Mouse (Mus musculus) neutrophil, adult 5-6 weeks (primary cell): ENCODE measurements around the gene Rpl5. TPM values are rescaled to one million over a fixed set of nuclear protein-coding genes. Genes with fewer than 3 reads are reported as not detected.
"Not testable (repeated sequence)": the region's sequence is repeated elsewhere in the genome, so short reads cannot be mapped to it uniquely, and the experiment has no call there.

Source experiments
- ATAC-seq: fragments of 151-379, 151-347 bp; 2 replicates; pipeline ENCODE4 v1.8.0; 2017; ENCODE audit warnings: mild to moderate bottlenecking, moderate TSS enrichment; ENCODE audit not compliant: insufficient number of reproducible peaks, poor library complexity, low FRiP score, severe bottlenecking; ENCODE audit errors: extremely low read depth
- total RNA-seq: library from RNA; stranded (forward); fragments of 200-1000 nt; gene quantifications from 2 replicates; pipeline ENCODE4 v1.2.3, GENCODE M21; 2017

Rpl5 gene
- total RNA-seq, 1 experiment from 2014 or later: 399 TPM

- ATAC-seq: no peak
These were observed 36.5 kb downstream of the Rpl5 start for GRCm38 (mm10) chr5:107936625-107937389.

DNA sequence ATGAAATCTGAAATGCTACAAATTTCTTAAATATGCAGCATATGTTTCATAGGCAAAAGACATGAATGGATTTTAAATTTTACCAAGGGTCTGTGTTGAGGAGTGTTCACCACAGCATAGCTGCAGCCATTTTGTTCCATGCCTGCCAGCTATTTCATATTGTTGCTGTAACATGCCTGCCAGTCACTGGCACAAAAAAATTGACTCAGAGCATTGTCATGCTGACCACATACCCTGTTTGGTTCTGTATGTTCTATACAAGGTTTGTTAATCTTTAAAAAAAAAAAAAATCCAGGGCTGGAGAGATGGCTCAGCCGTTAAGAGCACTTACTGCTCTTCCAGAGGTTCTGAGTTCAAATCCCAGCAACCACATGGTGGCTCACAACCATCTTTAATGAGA lies 38.2 kb downstream of the Rpl5 start:
- ATAC-seq: not testable (repeated sequence)

DNA sequence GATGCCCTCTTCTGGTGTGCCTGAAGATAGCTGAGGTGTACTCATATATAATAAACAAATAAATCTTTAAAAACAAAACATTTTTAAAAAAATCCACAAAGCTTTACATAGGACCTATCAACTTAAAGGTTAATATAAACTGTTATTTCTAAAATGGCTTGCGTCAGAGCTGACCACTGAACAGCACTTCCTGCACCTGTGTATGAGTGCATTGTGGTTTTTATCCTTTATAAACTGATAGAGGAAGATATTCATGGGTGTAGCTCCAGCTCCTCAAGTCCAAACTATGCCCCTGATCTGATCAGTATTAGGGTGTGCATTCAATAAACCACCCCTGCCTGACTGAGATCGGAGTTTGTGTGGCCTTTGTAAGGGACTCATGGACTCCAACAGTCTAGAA lies 38.6 kb downstream of the Rpl5 start:
- ATAC-seq: peak; percentile 47; the same call in 1 of the 2 replicates

DNA sequence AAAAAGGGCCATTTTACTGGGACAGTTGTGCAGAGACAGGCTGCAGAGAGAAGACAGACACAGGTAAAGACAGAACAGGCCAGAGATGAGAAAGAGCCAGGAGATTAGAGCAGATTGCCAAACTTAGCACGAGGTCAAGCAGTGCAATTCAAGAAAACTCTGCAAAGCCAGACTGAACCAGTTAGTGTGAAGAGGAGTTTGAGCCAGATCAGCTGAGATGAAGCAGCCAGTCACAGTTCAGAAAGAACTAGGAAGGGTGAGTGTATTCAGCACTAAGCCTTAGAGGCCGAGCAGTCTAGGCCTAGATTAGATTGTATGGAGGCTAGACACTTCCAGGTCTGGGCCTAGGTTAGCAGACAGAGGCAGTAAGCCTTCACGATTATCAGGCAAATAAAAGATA lies 39.4 kb downstream of the Rpl5 start:
- ATAC-seq: no peak

- ATAC-seq: peak; percentile 89
These were observed 40.9 kb downstream of the Rpl5 start for GRCm38 (mm10) chr5:107941222-107941621.

GRCm38 (mm10) chr5:107942941-107943340 lies 42.6 kb downstream of the Rpl5 start:
- ATAC-seq: peak; percentile 27; the same call in 1 of the 2 replicates

DNA sequence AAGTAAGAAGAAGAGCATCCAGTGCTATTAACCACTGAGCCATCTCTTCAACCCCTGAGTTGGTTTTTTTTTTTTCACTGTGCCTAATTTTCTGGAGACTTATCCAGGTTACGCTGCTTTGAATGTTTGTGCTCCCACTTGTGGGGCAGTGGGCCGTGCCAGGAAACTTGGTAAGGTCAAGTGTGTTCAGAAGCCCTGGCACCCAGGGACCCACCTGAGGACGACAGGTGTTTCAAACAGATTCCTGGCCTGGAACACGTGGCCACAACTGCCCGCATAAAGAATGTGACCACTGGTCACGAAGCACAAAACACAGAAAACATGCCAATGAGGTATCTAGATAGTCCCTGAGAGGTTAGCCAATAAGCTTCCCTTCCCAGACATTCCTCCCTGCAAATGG lies 43.2 kb downstream of the Rpl5 start:
- no peak for ATAC-seq

DNA sequence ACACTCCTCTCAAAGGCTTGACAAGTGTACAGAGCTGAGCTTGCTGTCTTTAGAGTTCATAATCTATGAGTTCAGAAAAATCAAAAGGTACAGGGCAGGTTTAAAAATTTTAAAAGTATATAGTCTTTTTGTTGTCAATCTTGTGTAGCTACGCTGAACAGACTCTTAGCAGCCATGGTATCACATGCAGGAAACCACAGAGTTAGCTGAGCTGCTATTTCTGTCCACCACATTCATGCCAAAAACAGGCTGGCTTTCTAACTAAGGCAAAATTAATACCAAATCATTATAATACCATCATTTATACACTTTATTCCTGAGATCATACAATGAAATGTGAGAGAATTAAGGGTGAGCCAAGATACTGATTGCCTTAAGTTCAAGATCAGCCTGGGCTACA lies 46.2 kb downstream of the Rpl5 start:
- no peak for ATAC-seq

DNA sequence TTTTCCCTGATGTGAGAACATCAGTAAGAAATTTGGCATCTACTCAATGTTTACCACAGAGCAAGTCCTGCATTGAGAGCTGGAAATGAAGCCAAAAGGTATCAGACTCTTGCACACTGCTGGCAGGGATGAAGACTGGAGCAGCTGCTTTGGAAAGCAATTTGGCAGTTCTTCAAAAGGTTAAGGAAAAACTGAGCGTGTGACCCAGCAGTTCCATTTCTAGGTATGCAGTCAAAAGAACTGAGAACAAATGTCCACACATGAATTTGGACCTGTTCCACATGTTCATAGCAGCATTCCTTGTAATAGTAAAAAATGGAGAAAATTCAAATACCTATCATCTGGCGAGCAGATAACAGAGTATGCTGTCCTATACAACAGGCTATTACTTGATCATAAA lies 47.2 kb downstream of the Rpl5 start:
- no peak for ATAC-seq

DNA sequence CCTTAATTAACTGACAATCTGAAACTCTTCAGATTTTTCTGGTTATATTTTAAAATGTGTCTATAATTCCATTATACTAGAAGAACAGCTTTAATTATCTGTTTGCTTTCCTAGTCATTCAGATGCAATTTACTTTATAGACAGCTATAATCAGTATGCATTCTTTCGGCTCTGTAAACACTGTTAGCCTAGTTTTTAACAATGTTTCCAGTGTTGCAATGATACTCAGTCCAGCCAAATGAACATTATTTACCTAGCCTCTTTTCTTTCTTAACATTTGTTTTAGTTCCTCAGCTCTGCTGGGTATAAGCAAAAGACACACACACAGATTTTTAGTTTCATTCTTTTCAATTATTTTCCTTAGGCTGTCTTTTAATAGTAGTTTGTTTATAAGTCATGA lies 48.6 kb downstream of the Rpl5 start:
- no peak for ATAC-seq

DNA sequence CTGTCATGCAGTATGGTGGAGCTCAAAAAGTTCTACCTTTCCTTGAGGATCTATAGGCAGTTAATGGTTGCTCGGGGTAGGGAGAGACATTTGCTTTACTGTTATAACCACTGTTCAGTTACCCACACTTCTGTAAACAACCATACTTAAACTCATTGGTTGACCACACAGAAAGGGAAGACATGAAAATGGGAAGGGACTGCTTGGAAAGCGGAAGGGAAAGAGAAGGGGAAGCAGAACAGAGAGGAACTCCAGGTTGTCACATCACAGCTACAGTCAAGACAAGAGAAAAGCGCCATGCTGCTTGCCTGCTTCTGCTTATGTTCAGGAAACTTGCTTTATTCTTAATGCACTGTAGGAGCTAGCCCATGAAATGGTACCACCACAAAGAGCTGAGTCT lies 49.3 kb downstream of the Rpl5 start:
- peak; percentile 84 for ATAC-seq

GRCm38 (mm10) chr5:107950643-107951042 lies 50.3 kb downstream of the Rpl5 start:
- peak; percentile 39; the same call in 1 of the 2 replicates for ATAC-seq

Other genes starting within 250 kb of the Rpl5 start
- 0.98 and 1.9 TPM in 2 replicates for gene Gfi1, start 174.5 kb upstream of the Rpl5 start, total RNA-seq
- gene Ube2d2b, start 70.4 kb upstream of the Rpl5 start, total RNA-seq: not detected in 2 replicates
- 23.6 and 27.4 TPM in 2 replicates for gene Evi5, start 25.4 kb upstream of the Rpl5 start, total RNA-seq
- gene Fam69a, start 86.6 kb downstream of the Rpl5 start, total RNA-seq: 39.3 and 44.8 TPM in 2 replicates
- 72.9 and 85.4 TPM in 2 replicates for gene Mtf2, start 165.2 kb downstream of the Rpl5 start, total RNA-seq
- 64.6 and 71.0 TPM in 2 replicates for gene Tmed5, start 232.1 kb downstream of the Rpl5 start, total RNA-seq
- gene Ccdc18, start 232.4 kb downstream of the Rpl5 start, total RNA-seq: 2.0 and 7.1 TPM in 2 replicates